Mouse (Mus musculus): Measurements from ENCODE around the gene Spsb2. TPM values are rescaled to one million over a fixed set of nuclear protein-coding genes. Genes with fewer than 3 reads are reported as not detected.
"Not testable (repeated sequence)": the region's sequence is repeated elsewhere in the genome, so short reads cannot be mapped to it uniquely, and the experiment has no call there.

Spsb2 gene
- polyA plus RNA-seq, 1 experiment, result 63.6 TPM

GRCm38 (mm10) chr6:124817971-124818370, 9.5 kb downstream of the Spsb2 start:
- H3K27ac ChIP-seq (ENCODE audit: control insufficient read depth, insufficient read depth, low read depth, low read length), result no peak overlapping the region
- H3K27me3 ChIP-seq (ENCODE audit: control insufficient read depth, insufficient read depth, low read length), result no peaks in the 10 kb centered on the region
- H3K4me1 ChIP-seq (ENCODE audit: control insufficient read depth, insufficient read depth, low read length), result peaks cover 24% of the 10 kb centered on the region
- H3K4me3 ChIP-seq (ENCODE audit: control insufficient read depth, low read depth, low read length), result no peak overlapping the region
- TF ChIP-seq POLR2A (IDR thresholded peaks at IDR 0.05; ENCODE audit: control insufficient read depth, low read depth, low read length) (no peak), CTCF (IDR thresholded peaks at IDR 0.05; ENCODE audit: control insufficient read depth, insufficient read depth, insufficient replicate concordance, low read depth, low read length) (no peak)
- peaks cover 3% of the 10 kb centered on the region for H3K36me3 ChIP-seq (ENCODE audit: control insufficient read depth, insufficient read depth, low read length)

GRCm38 (mm10) chr6:124820891-124821290, 12.4 kb downstream of the Spsb2 start:
- H3K4me1 ChIP-seq (ENCODE audit: control insufficient read depth, insufficient read depth, low read length), result peaks cover 2% of the 10 kb centered on the region; the same call in 1 of the 2 replicates
- TF ChIP-seq POLR2A (IDR thresholded peaks at IDR 0.05; ENCODE audit: control insufficient read depth, low read depth, low read length) (no peak), CTCF (IDR thresholded peaks at IDR 0.05; ENCODE audit: control insufficient read depth, insufficient read depth, insufficient replicate concordance, low read depth, low read length) (no peak)

DNA sequence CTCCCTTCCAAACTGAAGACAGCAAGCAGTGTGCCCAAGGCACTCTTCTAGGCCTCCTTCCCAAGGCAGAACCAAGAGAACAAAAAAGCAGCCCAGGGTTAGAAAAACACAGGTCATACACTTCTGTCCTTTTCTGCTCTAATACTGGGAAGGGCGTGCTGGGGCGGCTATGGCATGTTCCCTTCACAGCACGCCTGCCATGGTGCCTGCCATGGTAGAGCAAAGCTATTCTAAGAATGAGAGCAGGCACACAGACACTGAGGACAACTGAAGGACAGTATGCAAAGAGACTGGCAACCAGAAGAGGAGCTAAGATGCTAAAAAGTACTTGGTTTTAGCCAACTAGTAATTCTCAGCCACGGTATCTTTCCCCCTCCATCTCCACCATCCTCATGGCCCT, 13.6 kb downstream of the Spsb2 start:
- peaks cover 2% of the 10 kb centered on the region; the same call in 1 of the 2 replicates for H3K4me1 ChIP-seq (ENCODE audit: control insufficient read depth, insufficient read depth, low read length)
- H3K27me3 ChIP-seq (ENCODE audit: control insufficient read depth, insufficient read depth, low read length), result no peaks in the 10 kb centered on the region
- H3K36me3 ChIP-seq (ENCODE audit: control insufficient read depth, insufficient read depth, low read length), result peaks cover 7% of the 10 kb centered on the region
- TF ChIP-seq CTCF (IDR thresholded peaks at IDR 0.05; ENCODE audit: control insufficient read depth, insufficient read depth, insufficient replicate concordance, low read depth, low read length) (no peak), POLR2A (IDR thresholded peaks at IDR 0.05; ENCODE audit: control insufficient read depth, low read depth, low read length) (no peak)
- H3K4me3 ChIP-seq (ENCODE audit: control insufficient read depth, low read depth, low read length), result no peak overlapping the region
- no peak overlapping the region for H3K27ac ChIP-seq (ENCODE audit: control insufficient read depth, insufficient read depth, low read depth, low read length)

More at GRCm38 (mm10) chr6:124820891-124821290, 12.4 kb downstream of the Spsb2 start:
- no peak overlapping the region for H3K4me3 ChIP-seq (ENCODE audit: control insufficient read depth, low read depth, low read length)
- no peaks in the 10 kb centered on the region for H3K27me3 ChIP-seq (ENCODE audit: control insufficient read depth, insufficient read depth, low read length)
- H3K36me3 ChIP-seq (ENCODE audit: control insufficient read depth, insufficient read depth, low read length), result peaks cover 8% of the 10 kb centered on the region
- no peak overlapping the region for H3K27ac ChIP-seq (ENCODE audit: control insufficient read depth, insufficient read depth, low read depth, low read length)

DNA sequence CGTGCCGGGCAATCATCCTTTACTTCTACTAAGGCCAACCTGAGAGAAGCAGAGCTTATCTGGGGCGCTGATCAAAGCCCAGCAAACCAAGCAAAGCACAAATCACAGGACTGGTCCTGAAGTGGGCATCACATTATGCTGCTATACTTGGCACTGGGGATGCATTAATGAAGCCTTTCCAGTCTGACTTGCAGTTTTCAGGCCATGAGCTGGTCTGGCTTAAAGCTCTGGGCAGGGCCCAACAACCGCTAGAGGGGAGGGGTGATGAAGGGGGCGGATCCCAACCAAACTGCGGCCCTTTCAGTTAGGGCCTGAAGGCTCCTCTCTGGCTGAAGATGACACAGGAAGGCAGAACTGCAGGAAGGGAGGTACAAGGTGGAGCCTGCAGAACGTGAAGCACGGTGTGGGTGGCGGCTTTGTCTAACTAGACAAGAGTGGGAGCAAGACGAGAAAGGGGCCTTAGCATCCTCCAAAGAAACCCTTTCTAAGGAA, 19.7 kb downstream of the Spsb2 start:
- TF ChIP-seq CTCF (IDR thresholded peaks at IDR 0.05; ENCODE audit: control insufficient read depth, insufficient read depth, insufficient replicate concordance, low read depth, low read length), result no peak
- TF ChIP-seq POLR2A (IDR thresholded peaks at IDR 0.05; ENCODE audit: control insufficient read depth, low read depth, low read length), result no peak
- no peaks in the 10 kb centered on the region for H3K27me3 ChIP-seq (ENCODE audit: control insufficient read depth, insufficient read depth, low read length)
- peak overlapping the region; percentile 99 for H3K4me3 ChIP-seq (ENCODE audit: control insufficient read depth, low read depth, low read length)
- peaks cover 10% of the 10 kb centered on the region for H3K4me1 ChIP-seq (ENCODE audit: control insufficient read depth, insufficient read depth, low read length)
- H3K36me3 ChIP-seq (ENCODE audit: control insufficient read depth, insufficient read depth, low read length), result peaks cover 8% of the 10 kb centered on the region
- H3K27ac ChIP-seq (ENCODE audit: control insufficient read depth, insufficient read depth, low read depth, low read length), result peak overlapping the region; percentile 69

- Histone ChIP-seq H3K27me3 (ENCODE audit: control insufficient read depth, insufficient read depth, low read length) (no peaks in the 10 kb centered on the region), H3K36me3 (ENCODE audit: control insufficient read depth, insufficient read depth, low read length) (peaks cover 5% of the 10 kb centered on the region), H3K4me3 (ENCODE audit: control insufficient read depth, low read depth, low read length) (peak within 1 kb of the TSS; percentile 99), H3K4me1 (ENCODE audit: control insufficient read depth, insufficient read depth, low read length) (peaks cover 10% of the 10 kb centered on the region), H3K27ac (ENCODE audit: control insufficient read depth, insufficient read depth, low read depth, low read length) (peak within 1 kb of the TSS; percentile 98)
- TF ChIP-seq CTCF (IDR thresholded peaks at IDR 0.05; ENCODE audit: control insufficient read depth, insufficient read depth, insufficient replicate concordance, low read depth, low read length) (no peak), POLR2A (IDR thresholded peaks at IDR 0.05; ENCODE audit: control insufficient read depth, low read depth, low read length) (peak; percentile 98)
Measured at GRCm38 (mm10) chr6:124828868-124829798, 20.7 kb downstream of the Spsb2 start, which contains the start of the genes Usp5 and Cdca3. Gene Usp5 (minus strand): TSS chr6:124829484. Gene Cdca3 (plus strand): TSS chr6:124829547.

DNA sequence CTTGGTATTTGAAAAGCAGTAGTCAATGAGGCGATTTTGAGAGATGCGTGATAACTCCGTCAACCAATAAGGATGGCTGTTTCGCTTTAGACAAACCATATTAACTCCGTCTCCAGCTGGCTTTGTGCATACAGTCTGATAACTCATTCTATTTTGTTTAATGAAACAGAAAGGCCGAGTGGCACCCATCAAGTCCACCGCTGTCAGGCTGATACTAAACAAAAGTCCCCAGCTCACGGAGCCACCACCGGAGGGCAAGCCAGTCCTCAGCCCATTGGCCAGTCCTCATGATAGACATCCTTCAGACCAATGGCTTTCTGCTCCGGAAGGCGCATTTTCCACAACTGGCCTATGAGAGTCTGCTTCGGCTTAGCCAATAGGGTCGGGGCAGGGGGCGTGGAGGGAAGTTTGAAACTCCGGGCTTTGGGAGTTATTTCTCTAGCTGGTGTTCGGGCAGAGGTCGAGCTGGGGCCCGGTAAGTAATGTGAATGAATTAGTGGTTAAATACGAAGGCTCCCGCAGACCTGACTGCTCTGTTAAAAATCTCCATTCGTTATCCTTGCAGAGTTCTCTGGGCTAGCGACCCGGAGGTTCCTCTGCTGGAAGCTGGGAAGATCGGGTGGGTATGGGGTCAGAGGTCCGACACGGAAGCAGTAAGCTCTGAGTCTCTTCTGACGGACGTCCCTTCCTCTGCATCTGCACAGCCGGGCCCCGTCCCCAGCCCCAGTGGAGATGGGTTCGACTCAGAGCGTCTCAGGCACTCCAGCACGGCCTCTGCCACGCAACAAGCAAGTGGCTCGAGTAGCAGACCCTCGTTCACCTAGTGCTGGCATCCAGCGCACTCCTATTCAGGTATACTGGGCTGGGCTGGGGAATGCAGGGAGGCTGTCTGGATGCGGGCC, 21.6 kb downstream of the Spsb2 start:
- H3K36me3 ChIP-seq (ENCODE audit: control insufficient read depth, insufficient read depth, low read length), result peaks cover 3% of the 10 kb centered on the region
- H3K4me1 ChIP-seq (ENCODE audit: control insufficient read depth, insufficient read depth, low read length), result peaks cover 10% of the 10 kb centered on the region
- no peak for TF ChIP-seq CTCF (IDR thresholded peaks at IDR 0.05; ENCODE audit: control insufficient read depth, insufficient read depth, insufficient replicate concordance, low read depth, low read length)
- peak; percentile 30; the same call in 1 of the 2 replicates for TF ChIP-seq POLR2A (IDR thresholded peaks at IDR 0.05; ENCODE audit: control insufficient read depth, low read depth, low read length)
- H3K27me3 ChIP-seq (ENCODE audit: control insufficient read depth, insufficient read depth, low read length), result no peaks in the 10 kb centered on the region
- H3K4me3 ChIP-seq (ENCODE audit: control insufficient read depth, low read depth, low read length), result peak overlapping the region; percentile 99
- peak overlapping the region; percentile 98 for H3K27ac ChIP-seq (ENCODE audit: control insufficient read depth, insufficient read depth, low read depth, low read length)

DNA sequence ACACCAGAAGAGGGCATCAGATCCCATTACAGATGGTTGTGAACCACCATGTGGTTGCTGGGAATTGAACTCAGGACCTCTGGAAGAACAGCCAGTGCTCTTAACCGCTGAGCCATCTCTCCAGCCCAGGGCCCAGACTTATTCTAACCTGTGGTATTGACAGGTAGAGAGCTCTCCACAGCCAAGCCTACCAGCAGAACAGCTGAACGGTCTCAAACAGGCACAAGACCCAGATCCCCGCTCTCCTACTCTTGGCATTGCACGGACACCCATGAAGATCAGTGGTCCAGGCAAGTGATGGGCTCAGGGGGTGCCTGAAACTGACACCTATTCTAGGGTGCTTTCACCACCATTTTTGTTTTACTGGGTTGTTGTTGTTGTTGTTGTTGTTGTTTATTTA, 22.7 kb downstream of the Spsb2 start:
- H3K4me3 ChIP-seq (ENCODE audit: control insufficient read depth, low read depth, low read length), result peak overlapping the region; percentile 27; the same call in 1 of the 2 replicates
- not testable (repeated sequence) for H3K36me3 ChIP-seq (ENCODE audit: control insufficient read depth, insufficient read depth, low read length); H3K27me3 ChIP-seq (ENCODE audit: control insufficient read depth, insufficient read depth, low read length); H3K4me1 ChIP-seq (ENCODE audit: control insufficient read depth, insufficient read depth, low read length); H3K27ac ChIP-seq (ENCODE audit: control insufficient read depth, insufficient read depth, low read depth, low read length)
